Mouse (Mus musculus) left cerebral cortex, postnatal 14 days (tissue): ENCODE measurements at regions not wholly inside any gene's neighbourhood (a gene's known extent, or its start where the extent isn't known, plus 50 kb on each side); places are given as distances from the start of the nearest gene placed in this dataset.
"Not testable (repeated sequence)": the region's sequence is repeated elsewhere in the genome, so short reads cannot be mapped to it uniquely, and the experiment has no call there.

Source experiments
- DNase-seq, 2 experiments: peaks; one replicate each; pipeline ENCODE4 v3.0.0; 2021 to 2022; ENCODE audit warnings: low spot score in 2 of 2, mixed read lengths in 1 of 2
- intact Hi-C: fragments of 180-260 bp; cut with DNase I; formaldehyde crosslinking; loops from one replicate; pipeline ENCODE4 v1.15.1; 2025

DNA sequence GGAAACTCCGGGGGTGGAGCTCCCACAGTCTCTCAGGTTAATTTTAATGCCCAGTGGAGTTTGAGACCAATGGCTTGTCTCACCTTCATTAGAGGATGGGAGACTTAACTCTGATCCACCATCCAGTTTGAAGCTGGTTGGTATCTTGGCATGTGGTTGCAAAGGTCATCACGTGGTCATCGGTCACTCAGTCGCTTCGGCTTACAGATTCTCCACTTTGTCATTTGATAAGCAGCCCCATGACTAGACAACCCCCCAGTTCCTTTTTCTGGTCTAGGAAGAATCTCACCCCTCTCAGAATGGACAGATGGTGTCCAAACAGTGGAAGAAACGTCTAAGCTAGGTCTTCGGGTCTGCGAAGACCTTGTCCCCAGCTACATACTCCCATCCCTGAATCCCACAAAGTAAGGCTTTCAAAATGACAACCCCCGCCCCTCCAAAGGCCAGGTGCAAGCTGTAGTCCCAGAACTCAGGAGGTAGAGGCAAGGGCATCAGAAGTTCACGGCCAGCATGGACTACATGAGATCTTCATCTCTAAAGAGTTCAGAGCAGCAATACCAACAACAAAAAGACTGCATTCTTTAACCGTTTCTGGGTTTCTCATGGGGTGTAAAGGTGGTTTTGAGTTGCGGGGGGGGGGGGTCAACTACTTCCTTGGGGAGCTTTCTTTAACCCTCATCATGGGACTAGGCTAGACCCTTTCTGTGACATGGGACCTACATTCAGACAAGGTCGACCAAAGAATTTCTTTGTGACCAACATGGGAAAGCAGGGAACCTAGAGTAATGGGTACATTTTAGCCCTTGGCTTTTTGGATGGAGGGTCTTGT, 60.6 kb upstream of the Cpm start:
- DNase-seq: no peak
- intact Hi-C loops: no loop called here

DNA sequence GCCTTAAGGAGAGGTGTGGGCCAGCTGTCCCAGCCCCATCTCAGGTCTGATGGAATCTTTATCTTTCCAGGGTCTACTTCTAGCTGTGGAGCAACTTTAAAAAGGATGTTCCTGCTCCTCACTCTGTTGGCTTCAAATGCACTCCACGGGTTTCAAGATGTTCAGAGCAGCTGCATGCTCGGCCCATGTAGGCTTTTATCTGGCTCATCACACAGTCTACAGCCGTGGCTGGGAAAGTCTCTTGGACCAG, 61.2 kb upstream of the Cpm start:
- intact Hi-C loops: no loop called here
- no peak for DNase-seq

DNA sequence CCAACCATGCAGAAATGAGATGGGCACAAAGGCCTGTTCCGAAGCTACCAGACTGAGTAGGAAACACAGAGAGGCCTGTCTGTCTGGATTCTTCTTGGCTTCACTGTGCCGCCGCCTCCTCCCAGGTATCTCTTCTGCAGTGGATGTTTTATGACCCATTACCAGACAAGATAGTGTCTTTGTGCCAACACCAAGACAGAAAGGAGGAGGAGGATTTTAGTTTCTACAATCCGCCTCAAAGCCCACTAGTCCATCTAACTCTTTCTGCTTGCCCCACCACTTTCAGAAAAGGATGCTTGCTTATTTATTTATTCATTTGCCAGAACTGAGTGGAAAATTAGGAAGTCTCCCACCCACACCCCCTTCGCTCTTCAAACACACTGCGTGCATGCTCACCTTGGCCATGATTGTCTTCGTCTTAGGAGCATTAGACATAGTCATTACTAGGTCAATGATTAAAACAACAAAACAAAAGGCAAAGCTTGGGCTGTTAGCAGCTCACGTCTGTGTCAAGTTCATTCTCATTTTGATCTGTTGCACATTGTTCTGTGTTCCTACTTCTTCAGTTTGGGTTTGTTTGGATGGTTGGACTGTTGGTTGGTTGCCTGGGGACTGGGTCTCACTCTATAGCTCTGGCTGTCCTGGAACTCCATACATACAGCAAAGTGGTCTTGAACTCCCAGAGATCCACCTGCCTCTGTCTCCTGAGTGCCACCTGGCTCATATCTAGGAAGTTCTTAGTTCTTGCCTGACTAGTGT, 61.7 kb upstream of the Cpm start:
- intact Hi-C loops: no loop called here
- DNase-seq: no peak

DNA sequence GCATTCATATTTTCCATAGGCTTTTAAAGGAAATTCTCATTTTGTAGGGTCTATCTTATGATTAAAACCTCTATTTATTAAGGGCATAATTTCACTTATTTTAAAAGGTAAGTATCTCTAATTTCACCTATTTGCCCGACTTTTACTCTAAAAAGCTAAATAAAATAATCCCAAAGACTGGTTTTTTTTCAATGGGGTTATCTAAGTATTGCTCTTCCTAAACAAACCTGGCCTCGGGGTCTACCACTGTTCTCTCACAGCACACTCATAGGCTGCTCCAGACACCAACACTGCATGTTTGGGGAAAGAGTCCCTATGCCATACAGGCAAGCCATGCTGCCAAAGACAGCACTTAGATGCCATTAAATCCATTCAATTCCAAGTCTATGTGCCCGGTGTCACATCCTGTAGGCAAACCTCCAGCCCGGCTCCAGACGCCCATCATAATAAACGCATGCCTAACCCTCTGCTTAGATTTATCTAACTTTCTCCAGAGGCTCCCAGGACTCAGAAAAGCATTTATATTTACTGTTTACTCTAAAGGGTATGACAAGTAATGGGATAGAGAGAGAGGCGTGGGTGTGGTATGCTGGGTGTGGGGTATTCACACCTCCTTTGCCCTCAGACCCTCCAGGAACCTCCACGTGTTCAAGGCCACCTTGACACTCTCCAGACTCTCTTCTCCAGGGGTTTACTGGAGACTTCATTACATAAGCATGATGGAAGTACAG, 62.5 kb upstream of the Cpm start:
- intact Hi-C loops: no loop called here
- DNase-seq: no peak

DNA sequence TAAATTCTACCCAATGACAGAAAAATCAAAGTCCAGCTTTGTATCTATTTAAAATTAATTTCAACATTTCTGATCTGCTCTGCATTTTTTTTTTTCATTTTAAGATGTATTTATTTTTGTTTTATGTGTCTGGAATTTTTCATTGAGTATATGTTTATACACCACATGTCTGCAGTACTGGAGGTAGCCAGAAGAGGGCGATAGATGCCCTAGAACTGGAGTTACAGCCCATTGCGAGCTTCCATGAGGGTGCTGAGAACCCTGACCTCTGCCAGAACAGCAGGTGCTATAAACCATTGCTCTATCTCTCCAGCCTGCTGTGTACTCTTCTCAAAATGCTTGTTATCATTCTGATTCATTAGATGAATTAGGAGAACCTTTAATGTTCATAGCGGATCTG, 63.1 kb upstream of the Cpm start:
- intact Hi-C loops: no loop called here
- no peak for DNase-seq

DNA sequence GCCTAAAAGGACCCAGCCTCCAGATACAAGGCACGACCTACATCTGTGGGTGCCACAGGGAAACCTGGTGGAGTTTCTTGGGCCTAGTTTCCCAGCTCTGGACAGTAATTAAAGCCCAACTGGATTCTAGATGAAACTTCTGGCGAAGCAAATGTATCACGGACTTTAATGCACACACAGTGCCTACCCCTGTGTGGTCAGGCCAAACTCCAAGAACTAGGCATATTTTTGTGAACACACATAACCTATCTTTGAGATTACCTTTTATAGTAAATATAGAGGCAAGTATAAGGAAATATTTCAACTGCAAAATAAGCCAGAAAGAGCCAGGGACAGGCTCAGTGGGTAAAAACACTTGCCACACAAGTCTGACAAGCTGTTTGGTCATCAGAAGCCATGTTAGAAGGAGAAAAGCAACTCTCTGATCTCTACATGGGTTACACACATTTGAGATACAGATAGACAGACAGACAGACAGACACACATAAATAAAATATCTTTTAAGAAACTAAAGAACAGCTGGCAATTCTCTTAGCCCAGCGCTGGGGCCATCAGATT, 63.7 kb upstream of the Cpm start:
- DNase-seq: no peak
- intact Hi-C loops: no loop called here

DNA sequence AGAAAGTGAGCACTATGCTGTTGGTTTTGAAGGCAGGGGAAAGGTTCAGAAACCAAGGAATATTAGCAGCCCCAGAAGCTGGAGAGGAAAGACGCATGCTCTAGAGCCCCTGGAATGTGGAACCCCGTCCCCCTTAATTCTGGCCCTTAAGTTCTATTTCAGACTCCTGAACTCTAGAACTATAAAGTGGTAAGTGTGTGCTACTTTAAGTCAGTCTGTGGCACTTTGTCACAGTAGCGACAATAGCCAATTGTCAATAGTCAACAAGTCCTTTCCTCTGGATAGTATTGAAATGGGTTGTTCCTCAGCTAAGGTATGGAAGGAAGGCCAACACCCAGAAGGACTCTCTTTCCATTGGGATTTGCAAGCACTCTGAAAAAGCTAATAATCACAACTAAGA, 64.2 kb upstream of the Cpm start:
- intact Hi-C loops: no loop called here
- DNase-seq: no peak

DNA sequence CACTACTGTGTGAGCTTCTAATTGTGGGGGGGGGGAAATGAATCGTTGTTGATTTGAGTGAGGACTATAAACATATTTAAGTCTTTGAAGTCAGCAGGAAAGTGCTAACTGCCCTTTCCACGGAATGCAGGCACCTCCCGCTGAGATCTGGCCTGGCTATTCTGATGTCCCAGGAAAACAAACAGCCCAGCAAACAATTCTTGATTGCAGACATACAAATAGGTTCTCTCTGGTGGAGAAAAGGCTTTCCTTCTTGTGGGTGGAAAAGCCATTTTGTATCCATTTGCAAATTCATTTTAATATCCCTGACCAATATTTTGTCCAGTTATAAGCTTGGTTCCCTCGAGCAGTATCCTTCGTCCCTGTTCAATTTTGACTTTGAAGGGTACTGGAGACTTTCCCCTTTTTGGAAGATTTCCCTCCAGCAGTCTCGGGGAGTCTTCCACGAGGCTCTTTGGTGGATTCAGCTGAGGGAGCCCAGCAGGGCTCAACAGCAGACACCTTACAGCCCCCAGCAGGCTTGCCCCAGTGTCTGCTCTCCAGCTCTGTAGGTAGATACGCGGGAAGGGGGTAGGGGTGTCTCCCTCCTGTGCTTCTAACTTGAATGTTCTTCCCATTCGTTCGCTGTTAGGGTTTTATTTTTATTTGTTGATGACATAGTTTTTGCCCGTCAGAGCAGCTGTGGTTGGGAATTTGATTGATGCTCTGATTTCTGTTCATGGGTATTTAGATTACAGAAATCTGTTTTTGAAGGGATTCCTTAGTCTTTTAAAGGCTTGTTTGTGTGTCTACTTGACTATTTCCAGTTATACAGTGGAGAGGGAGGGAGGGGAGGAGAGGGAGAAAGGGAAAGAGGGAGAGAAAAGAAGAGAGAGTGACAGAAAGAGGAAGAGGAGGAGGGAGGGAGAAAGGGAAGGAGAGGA, 64.9 kb upstream of the Cpm start:
- no peak for DNase-seq
- intact Hi-C loops: no loop called here

DNA sequence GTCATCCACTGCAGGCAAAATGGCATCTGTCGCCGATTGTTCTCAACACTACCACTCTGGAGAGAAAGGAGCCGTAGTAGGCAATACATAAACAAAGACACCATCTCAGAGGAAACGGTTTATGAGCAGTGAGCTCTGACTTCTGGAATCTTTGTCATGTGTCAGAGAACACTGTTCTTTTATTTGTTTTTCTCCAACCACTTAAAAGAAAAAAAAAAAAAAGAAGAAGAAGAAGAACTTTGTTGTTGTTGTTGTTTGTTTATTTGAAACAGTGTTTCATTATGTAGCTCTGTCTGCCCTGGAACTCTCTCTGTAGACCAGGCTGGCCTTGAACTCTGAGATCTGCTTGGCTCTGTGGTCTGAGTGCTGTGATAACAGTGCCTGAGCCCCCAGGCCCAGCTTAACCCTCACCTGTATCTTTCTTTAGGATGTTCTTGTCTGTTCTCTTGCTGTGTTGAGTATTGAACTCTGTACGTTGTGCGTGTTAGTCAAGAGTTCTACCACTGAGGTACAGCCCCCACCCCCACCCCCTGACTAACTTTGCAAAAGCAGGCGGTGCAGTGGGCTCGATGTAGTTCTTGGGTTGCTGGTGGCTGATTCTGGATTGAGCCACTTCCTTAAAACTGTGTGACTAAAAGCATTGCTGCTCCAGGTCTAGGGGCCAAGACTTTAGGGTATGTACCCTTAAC, 65.7 kb upstream of the Cpm start:
- intact Hi-C loops: no loop called here
- DNase-seq: no peak

DNA sequence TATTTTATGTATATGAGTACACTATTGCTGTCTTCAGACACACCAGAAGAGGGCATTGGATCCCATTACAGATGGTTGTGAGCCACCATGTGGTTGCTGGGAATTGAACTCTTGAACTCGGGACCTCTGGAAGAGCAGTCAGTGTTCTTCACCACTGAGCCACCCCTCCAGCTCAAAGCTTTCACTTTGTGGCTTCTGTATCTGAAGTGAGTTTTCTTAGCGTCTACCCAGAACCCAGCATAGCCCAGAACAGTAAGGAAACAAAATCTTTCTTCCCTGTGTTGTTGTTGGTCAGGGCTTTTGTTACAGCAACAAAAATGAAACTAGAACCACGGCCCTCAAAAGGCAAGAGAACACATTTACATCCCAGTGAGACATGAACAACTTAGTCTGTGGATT, 66.5 kb upstream of the Cpm start:
- intact Hi-C loops, DNase-seq: not testable (repeated sequence)

DNA sequence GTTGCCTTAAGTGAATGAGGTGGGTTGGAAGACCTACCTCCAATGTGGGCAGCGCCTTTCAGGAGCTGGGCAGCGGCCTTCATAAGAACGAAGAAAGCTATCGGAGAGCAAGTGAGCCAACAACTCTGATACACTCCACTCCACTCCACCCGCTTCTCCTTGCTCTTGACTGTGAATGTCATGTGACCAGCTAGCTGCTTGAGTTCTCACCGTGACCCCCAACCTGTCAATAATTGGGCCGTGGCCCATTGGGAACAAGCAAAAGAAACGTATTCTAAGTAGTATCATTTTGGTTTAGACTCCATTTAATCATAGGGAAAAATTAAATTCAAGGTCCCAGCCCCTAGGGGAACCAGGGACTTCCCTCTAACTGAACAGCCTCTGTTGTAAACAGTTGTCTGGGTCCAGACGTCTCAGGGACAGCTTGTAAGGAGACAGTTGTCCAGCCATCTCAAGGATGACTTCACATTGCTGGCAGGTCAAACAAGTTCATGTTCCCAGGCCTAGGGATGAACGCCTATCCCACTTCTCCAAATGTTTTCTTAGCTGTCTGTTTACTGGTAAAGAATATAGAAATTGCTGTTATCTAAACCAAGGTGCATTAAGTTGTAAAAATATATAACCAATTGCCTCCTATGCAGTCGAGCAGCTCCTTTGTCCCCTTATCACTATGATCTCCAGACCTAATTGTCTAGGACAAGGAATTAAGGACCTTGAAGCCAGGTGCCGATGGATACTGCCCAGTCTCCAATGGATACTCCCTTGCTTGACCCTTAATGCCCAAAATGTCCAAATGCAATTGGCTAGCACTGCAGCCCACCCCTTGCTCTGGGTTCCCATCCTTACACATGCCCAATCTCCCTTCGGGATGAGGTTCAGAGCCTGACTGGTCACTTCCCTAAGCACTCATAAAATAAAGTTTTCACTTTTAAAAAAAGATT, 67.1 kb upstream of the Cpm start:
- no peak for DNase-seq
- intact Hi-C loops: no loop called here

DNA sequence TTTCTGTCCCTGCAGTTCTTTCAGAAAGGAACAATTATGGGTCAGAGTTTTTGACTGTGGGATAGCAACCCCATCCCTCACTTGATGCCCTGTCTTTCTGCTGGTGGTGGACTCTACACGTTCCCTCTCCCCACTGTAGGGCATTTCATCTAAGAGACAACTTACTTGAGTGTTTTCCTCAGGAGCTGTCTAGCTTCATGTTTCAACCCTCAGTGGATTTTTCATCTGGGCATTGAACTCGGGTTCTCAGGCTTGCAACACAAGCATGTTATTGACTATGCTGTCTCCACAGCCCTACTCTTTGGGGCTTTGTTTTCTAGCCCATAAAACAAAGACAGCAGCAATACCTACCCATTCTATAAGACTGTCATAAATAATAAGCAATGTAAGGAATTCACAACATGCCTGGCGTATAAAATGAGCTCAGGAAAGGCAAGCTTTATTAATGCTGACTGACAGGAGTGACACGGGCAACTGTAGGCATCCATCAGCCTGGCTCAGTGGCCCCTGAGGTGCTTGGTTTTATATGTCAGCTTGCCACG, 68.0 kb upstream of the Cpm start:
- intact Hi-C loops: no loop called here

DNA sequence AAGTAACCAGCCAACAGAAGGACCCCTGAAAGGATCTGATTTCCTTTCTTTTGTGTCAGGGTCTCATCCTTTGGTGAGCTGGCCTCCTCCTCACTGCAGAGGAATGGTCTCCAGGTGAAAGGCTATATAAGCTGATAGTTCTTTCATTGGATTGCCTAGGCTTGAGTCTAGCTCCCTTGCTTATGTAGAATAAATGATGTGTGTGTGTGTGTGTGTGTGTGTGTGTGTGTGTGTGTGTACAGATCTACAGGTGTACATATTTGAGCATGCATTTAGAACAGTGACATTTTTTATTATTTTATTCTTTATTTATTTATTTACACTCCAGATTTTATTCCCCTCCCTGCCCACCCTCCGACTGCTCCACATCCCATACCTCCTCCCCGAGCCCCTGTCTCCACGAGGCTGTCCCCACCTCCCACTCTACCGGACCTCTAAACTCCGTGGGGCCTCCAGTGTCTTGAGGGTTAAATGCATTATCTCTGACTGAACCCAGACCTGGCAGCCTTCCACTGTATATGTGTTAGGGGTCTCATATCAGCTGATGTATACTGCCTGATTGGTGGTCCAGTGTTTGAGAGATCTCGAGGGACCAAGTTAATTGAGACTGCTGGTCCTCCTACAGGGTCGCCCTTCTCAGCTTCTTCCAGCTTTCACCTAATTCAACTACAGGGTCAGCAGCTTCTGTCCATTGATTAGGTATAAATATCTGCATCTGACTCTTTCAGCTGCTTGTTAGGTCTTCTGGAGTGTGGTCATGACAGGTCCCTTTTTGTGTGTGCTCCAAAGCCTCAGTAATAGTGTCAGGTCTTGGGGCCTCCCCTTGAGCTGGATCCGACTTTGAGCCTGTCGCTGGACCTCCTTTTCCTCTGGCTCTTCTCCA, 68.7 kb upstream of the Cpm start:
- DNase-seq: no peak
- intact Hi-C loops: no loop called here

More for the DNA sequence above, 68.0 kb upstream of the Cpm start:
- DNase-seq: no peak

DNA sequence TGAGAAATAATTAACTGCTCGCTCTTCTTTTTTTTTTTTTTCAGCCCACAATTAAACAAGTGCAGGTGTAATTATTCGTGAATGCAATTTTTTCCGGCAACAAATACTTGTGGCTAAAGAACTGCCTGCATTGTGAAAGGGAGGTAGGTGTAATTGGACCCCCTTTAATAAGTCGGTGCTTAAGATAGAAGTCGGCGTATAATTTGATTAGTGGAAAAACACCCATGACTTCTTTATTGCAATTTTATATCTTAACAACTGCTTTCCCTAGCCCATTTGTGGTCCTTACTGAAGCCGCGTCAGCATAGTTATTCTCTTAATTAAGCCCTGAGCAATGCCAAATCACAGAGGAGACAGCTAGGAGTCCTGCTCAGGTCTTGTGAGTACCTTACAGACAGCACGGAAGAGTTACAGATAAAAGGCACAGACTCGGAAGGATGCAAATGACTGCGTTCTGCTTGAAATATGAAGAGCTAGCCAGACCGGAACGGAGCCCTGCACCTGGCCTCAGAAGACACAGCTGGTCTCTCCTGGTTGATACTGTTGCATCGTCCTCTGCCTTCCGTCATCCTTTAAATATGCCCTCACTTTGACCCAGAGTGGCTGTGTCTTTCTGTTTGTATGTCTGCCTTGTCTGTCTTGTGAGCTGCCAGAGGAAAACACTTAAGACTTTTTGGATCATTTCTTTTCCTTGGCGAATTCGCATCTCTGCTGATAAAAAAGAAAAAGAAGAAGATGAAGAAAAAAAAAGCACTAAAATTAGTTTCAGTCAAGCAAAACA, 69.5 kb upstream of the Cpm start:
- intact Hi-C loops: no loop called here
- no peak for DNase-seq

DNA sequence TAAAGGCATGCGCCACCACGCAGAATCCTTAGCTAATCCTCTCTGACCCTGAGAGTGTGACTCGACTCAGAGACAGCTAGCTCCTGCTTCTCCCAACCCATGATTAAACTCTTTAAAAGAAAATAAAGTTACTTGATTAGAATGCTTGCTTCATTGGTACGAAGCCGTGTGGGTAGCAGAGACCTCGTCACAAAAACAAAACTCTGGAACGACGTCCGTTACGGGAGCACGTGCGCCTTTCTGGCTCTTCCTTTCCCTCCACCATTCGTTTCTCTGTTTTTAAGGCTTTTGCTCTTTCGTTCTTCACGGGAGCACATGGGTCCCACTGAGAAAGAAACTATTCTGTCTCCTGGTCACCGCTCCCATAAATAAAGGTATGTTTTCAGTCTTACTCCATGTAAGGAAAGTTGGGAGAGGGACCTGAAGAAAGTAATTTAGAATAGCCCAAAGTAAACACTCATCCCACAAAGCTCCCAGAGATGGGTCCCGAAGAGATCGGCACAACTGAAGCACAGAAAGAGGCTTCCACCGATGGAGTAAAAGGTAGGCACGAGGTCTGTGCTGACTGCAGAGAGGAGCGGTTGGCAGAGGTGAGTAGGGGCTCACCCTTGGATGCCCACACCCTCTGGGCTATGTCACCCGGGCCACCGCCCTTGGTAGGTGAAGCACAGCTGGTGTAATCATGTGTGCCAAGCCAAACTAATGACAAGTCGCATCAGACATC, 70.2 kb upstream of the Cpm start:
- no peak for DNase-seq
- intact Hi-C loops: no loop called here
